ENCODE assay signal across 27 mouse cellular contexts in genomic region chr1:37503656-37504055, GRCm38 (mm10). TPM values are rescaled to one million over a fixed set of nuclear protein-coding genes. Genes with fewer than 3 reads are reported as not detected.
DNase-seq lines count a peak whose midpoint lies in the region; ATAC-seq and TF ChIP-seq lines count a peak whose summit lies in the region.
"Had no signal": no experiment of that assay in that cellular context is flagged by ENCODE, and none has a peak within 500 bp of the region (broad histone marks: within the 10 kb centered on the region; RNA-seq: fewer than 3 reads in every experiment).

No protein-coding gene starts in this region.

- H3K4me3 ChIP-seq in intestine, embryonic 16.5 days (ENCODE audit: low read length), result no peak overlapping the region
- no peak overlapping the region for H3K4me3 ChIP-seq in intestine, postnatal 0 days (ENCODE audit: low read depth, low read length)
- H3K4me3 ChIP-seq in limb, embryonic 10.5 days, result no peak overlapping the region
- no peak overlapping the region for H3K4me3 ChIP-seq in hindbrain, embryonic 14.5 days (replicated peaks; ENCODE audit: low read length)
- H3K4me3 ChIP-seq: heart, embryonic 15.5 days; hindbrain, embryonic 13.5 days; layer of hippocampus, adult 2 months; left cerebral cortex, adult 2 months; limb, embryonic 15.5 days; liver, embryonic 13.5 days had no signal

- WGBS in intestine, embryonic 16.5 days, result 65% methylated on average over 4 of the region's 4 CpGs
- WGBS in intestine, postnatal 0 days, result 49% methylated on average over 4 of the region's 4 CpGs
- 81% methylated on average over 4 of the region's 4 CpGs for WGBS in limb, embryonic 10.5 days
- 80% methylated on average over 4 of the region's 4 CpGs for WGBS in hindbrain, embryonic 14.5 days

- 0 out of 2 replicates have a peak overlapping the region, but pooled peaks have one; percentile 6 for H3K27ac ChIP-seq in intestine, embryonic 16.5 days (ENCODE audit: low read length)
- H3K27ac ChIP-seq in intestine, postnatal 0 days (ENCODE audit: low read depth, low read length), result no peak overlapping the region
- H3K27ac ChIP-seq in limb, embryonic 10.5 days, result peak overlapping the region; percentile 61; the same call in 1 of the 2 replicates
- H3K27ac ChIP-seq in hindbrain, embryonic 14.5 days, result no peak overlapping the region
- H3K27ac ChIP-seq: heart, embryonic 15.5 days; hindbrain, embryonic 13.5 days; layer of hippocampus, adult 2 months; left cerebral cortex, adult 2 months; limb, embryonic 15.5 days; liver, embryonic 13.5 days; macrophage had no signal

- H3K4me1 ChIP-seq in intestine, embryonic 16.5 days (ENCODE audit: control insufficient read depth, insufficient read depth, low read length), result peaks cover 45% of the 10 kb centered on the region
- peaks cover 10% of the 10 kb centered on the region for H3K4me1 ChIP-seq in intestine, postnatal 0 days (replicated peaks; ENCODE audit: control insufficient read depth, insufficient read depth, low read length)
- H3K4me1 ChIP-seq in limb, embryonic 10.5 days, result peaks cover 18% of the 10 kb centered on the region
- H3K4me1 ChIP-seq in hindbrain, embryonic 14.5 days (replicated peaks; ENCODE audit: control insufficient read depth, insufficient read depth, low read length), result 0 out of 2 replicates have a peak, but pooled peaks cover 5% of the 10 kb centered on the region

- 0 out of 2 replicates have a peak, but pooled peaks cover 2% of the 10 kb centered on the region for H3K36me3 ChIP-seq in intestine, embryonic 16.5 days (ENCODE audit: control insufficient read depth, insufficient read depth, low read length)
- H3K36me3 ChIP-seq in intestine, postnatal 0 days (ENCODE audit: control insufficient read depth, insufficient read depth), result peaks cover 5% of the 10 kb centered on the region
- H3K36me3 ChIP-seq in limb, embryonic 10.5 days, result no peaks in the 10 kb centered on the region
- no peaks in the 10 kb centered on the region for H3K36me3 ChIP-seq in hindbrain, embryonic 14.5 days (replicated peaks; ENCODE audit: control insufficient read depth, insufficient read depth)
- H3K36me3 ChIP-seq: heart, embryonic 15.5 days; hindbrain, embryonic 13.5 days; limb, embryonic 15.5 days; liver, embryonic 13.5 days had no signal

- no peaks in the 10 kb centered on the region for H3K9me3 ChIP-seq in intestine, embryonic 16.5 days (ENCODE audit: control insufficient read depth, low read length)
- H3K9me3 ChIP-seq in intestine, postnatal 0 days (ENCODE audit: control insufficient read depth), result no peaks in the 10 kb centered on the region
- H3K9me3 ChIP-seq in limb, embryonic 10.5 days (replicated peaks), result no peaks in the 10 kb centered on the region; the same call in 1 of the 2 replicates
- peaks cover 9% of the 10 kb centered on the region for H3K9me3 ChIP-seq in hindbrain, embryonic 14.5 days (ENCODE audit: control insufficient read depth, low read length)
- H3K9me3 ChIP-seq: heart, embryonic 15.5 days; liver, embryonic 13.5 days had no signal

- H3K27me3 ChIP-seq in intestine, embryonic 16.5 days (replicated peaks; ENCODE audit: control insufficient read depth, insufficient read depth, low read length), result no peaks in the 10 kb centered on the region
- no peaks in the 10 kb centered on the region for H3K27me3 ChIP-seq in intestine, postnatal 0 days (replicated peaks; ENCODE audit: control insufficient read depth, insufficient read depth, low read length)
- H3K27me3 ChIP-seq in limb, embryonic 10.5 days (ENCODE audit: low read depth, poor library complexity, severe bottlenecking), result no peaks in the 10 kb centered on the region
- H3K27me3 ChIP-seq in hindbrain, embryonic 14.5 days (ENCODE audit: control insufficient read depth, insufficient read depth, low read length), result peaks cover 60% of the 10 kb centered on the region
- H3K27me3 ChIP-seq: CH12.LX; heart, embryonic 15.5 days; limb, embryonic 15.5 days; liver, embryonic 13.5 days had no signal

- no peak for ATAC-seq in intestine, embryonic 16.5 days
- no peak for ATAC-seq in intestine, postnatal 0 days
- ATAC-seq in hindbrain, embryonic 14.5 days (ENCODE audit: low FRiP score), result no peak
- ATAC-seq: activated CD4-positive, CD25-positive, alpha-beta regulatory T cell, adult 4 months; forebrain, embryonic 14.5 days; lung, postnatal 0 days had no signal

- H3K4me2 ChIP-seq in intestine, embryonic 16.5 days (ENCODE audit: low read depth, low read length), result no peak overlapping the region
- no peak overlapping the region for H3K4me2 ChIP-seq in intestine, postnatal 0 days (replicated peaks; ENCODE audit: low read depth)
- H3K4me2 ChIP-seq in hindbrain, embryonic 14.5 days (replicated peaks), result no peak overlapping the region
- H3K4me2 ChIP-seq: heart, embryonic 15.5 days; hindbrain, embryonic 13.5 days; limb, embryonic 15.5 days; liver, embryonic 13.5 days had no signal

- DNase-seq in cerebellum, postnatal 25 days, result peak; percentile 29 to 61
- DNase-seq in cerebellum, adult 8-10 months, result no peak
- DNase-seq in limb, embryonic 10.5 days (ENCODE audit: low spot score), result no peak
- DNase-seq in hindbrain, embryonic 14.5 days (ENCODE audit: low spot score), result no peak
- DNase-seq: adrenal gland, adult 8-10 months; B cell, adult 2 months; cerebellum, adult 11 months; gastrocnemius, postnatal 25 days; heart, adult 18-20 months; heart, postnatal 4 days; kidney, adult 2 months; kidney, postnatal 36 days; liver, embryonic 13.5 days; lung, adult 18-20 months; midbrain, embryonic 14.5 days had no signal

- H3K9ac ChIP-seq in intestine, embryonic 16.5 days (ENCODE audit: low read depth, low read length), result no peak overlapping the region
- no peak overlapping the region for H3K9ac ChIP-seq in intestine, postnatal 0 days (ENCODE audit: low read depth, low read length)
- no peak overlapping the region for H3K9ac ChIP-seq in hindbrain, embryonic 14.5 days
- H3K9ac ChIP-seq: heart, embryonic 15.5 days; hindbrain, embryonic 13.5 days; limb, embryonic 15.5 days; liver, embryonic 13.5 days had no signal

- TF ChIP-seq CTCF in intestine, postnatal 0 days (IDR thresholded peaks at IDR 0.05; ENCODE audit: low read depth), result no peak

RNA-seq across cellular contexts. Expression of gene Mgat4a, which starts 37.2 kb away (rescaled TPM):
- polyA plus RNA-seq in intestine, embryonic 16.5 days (2015; fragmentation: Nextera tagmentation; extraction: Ambion mirVana), result 48.7 and 50.1 TPM in 2 replicates
- 59.1 and 64.0 TPM in 2 replicates for polyA plus RNA-seq in intestine, postnatal 0 days (2015; fragmentation: Nextera tagmentation; extraction: Ambion mirVana)
- 3.0 and 4.2 TPM in 2 replicates for polyA plus RNA-seq in limb, embryonic 10.5 days (2016; fragmentation: Nextera tagmentation; extraction: Ambion mirVana)
- 11.0 and 13.1 TPM in 2 replicates for polyA plus RNA-seq in hindbrain, embryonic 14.5 days (2014; fragmentation: Nextera tagmentation; extraction: Ambion mirVana)

Comparison
In these comparisons a context has a peak if more than half of its experiments do, and no peak if none do; other contexts are left out.
1. DNase-seq: peak in cerebellum, postnatal 25 days (2 of 2); none in cerebellum, adult 8-10 months (single experiment), limb, embryonic 10.5 days (single experiment) and hindbrain, embryonic 14.5 days (single experiment).
2. H3K27ac ChIP-seq: peak in intestine, embryonic 16.5 days (single experiment) and limb, embryonic 10.5 days (single experiment); none in intestine, postnatal 0 days (single experiment) and hindbrain, embryonic 14.5 days (single experiment).